Mouse (Mus musculus): ENCODE results near the gene Depdc5.

DNA sequence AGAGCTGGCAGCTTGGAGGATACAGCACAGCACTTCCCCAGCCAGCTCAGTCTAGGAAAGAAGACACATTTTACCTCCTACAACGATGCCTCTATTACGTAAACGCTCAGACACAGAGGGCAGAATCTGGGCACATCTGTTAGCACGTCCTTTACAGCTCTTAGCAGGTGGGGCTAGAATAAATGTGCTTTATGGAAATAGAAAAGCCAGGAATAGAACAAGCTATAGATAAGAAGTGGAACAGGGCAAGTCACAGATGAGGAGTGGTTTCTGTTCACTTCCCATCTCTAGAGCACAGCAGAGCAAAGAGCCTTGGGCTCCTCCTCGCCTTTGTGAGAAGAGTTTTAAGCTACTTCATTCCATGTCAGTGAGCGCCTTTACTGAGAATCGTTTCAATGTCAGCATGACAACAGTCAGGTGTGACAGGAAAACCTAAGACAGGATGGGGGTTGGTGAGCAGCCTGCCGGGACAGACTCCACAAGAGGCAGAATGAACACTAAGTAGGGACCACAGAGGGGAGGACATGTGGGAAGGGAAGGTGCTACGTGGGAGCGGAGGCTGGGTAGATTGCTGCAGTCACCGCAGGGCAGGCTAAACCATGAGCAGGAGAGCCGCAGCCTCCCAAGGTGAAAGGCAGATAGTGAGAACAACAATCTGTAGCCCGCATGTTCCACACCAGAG is 126.6 kb downstream of the Depdc5 start:
- no peak for TF ChIP-seq ZNF384 (IDR thresholded peaks at IDR 0.05; ENCODE audit: low read depth, low read length)
- no peak for TF ChIP-seq CHD2 (IDR thresholded peaks at IDR 0.05; ENCODE audit: low read depth, low read length)
- no peak for TF ChIP-seq HCFC1 (IDR thresholded peaks at IDR 0.05; ENCODE audit: borderline replicate concordance, insufficient read depth, low read length)

Data from ES-E14 (cell line).